ENCODE assay signal across 10 mouse cellular contexts in the genomic region with DNA sequence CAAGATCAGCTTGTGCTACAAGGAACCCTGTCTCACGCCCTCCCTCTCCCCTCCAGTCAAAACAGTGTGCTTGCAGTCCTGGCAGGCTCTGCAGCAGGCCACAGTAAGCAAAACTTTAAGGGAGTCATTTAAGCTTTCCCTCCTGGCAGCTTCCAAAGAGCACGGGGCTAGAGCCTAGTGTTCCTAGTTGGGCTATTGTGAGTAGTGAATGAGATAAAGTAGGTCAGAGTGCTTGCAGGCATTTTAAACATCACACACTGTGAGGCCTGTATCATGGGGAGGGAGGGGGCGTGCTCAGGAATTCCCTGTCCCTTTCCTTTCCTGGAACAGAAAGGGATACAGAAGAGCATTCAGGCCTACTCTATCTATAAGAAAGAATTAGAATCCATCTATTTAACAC. TPM values are rescaled to one million over a fixed set of nuclear protein-coding genes. Genes with fewer than 3 reads are reported as not detected.
DNase-seq lines count a peak whose midpoint lies in the region; ATAC-seq and TF ChIP-seq lines count a peak whose summit lies in the region.
"Had no signal": no experiment of that assay in that cellular context is flagged by ENCODE, and none has a peak within 500 bp of the region (broad histone marks: within the 10 kb centered on the region; RNA-seq: fewer than 3 reads in every experiment).

No protein-coding gene starts in this region.

- no peak for TF ChIP-seq POLR2A in heart, adult 2 months (IDR thresholded peaks at IDR 0.05; ENCODE audit: insufficient read depth, low read depth, low read length)

- no peaks in the 10 kb centered on the region for H3K9me3 ChIP-seq in heart, postnatal 0 days (replicated peaks; ENCODE audit: control insufficient read depth, low read length)
- no peaks in the 10 kb centered on the region for H3K9me3 ChIP-seq in stomach, embryonic 14.5 days (ENCODE audit: control insufficient read depth, low read depth, low read length)

- H3K36me3 ChIP-seq in heart, adult 2 months (ENCODE audit: control insufficient read depth, insufficient read depth, low read length): 0 out of 2 replicates have a peak, but pooled peaks cover 2% of the 10 kb centered on the region
- H3K36me3 ChIP-seq in heart, postnatal 0 days (replicated peaks; ENCODE audit: control insufficient read depth, insufficient read depth, low read length): no peaks in the 10 kb centered on the region
- no peaks in the 10 kb centered on the region for H3K36me3 ChIP-seq in stomach, embryonic 14.5 days (ENCODE audit: control insufficient read depth, insufficient read depth, low read length)

- ATAC-seq in heart, postnatal 0 days (ENCODE audit: insufficient read depth, low read depth): 0 out of 2 replicates have a peak, but pooled peaks have one; percentile 10
- no peak for ATAC-seq in stomach, embryonic 14.5 days (ENCODE audit: insufficient number of reproducible peaks, insufficient read depth, low FRiP score, low read depth)

- no peak overlapping the region for H3K9ac ChIP-seq in heart, adult 2 months (ENCODE audit: low read depth, low read length)
- H3K9ac ChIP-seq in heart, postnatal 0 days (replicated peaks; ENCODE audit: low read depth, low read length): no peak overlapping the region
- H3K9ac ChIP-seq in stomach, embryonic 14.5 days (replicated peaks; ENCODE audit: low read depth, low read length): no peak overlapping the region

- no peak overlapping the region for H3K4me3 ChIP-seq in heart, adult 2 months
- no peak overlapping the region for H3K4me3 ChIP-seq in heart, postnatal 0 days (ENCODE audit: low read depth, low read length)
- no peak overlapping the region for H3K4me3 ChIP-seq in stomach, embryonic 14.5 days (ENCODE audit: low read depth, low read length)

- no peaks in the 10 kb centered on the region for H3K27me3 ChIP-seq in heart, adult 2 months (ENCODE audit: control insufficient read depth, insufficient read depth, low read length)
- no peaks in the 10 kb centered on the region for H3K27me3 ChIP-seq in heart, postnatal 0 days (ENCODE audit: control insufficient read depth, insufficient read depth, low read length)
- H3K27me3 ChIP-seq in stomach, embryonic 14.5 days (ENCODE audit: control insufficient read depth, insufficient read depth, low read length): no peaks in the 10 kb centered on the region

- no peak for DNase-seq in heart, adult 2 months
- DNase-seq in heart, postnatal 25 days (ENCODE audit: low spot score): no peak
- DNase-seq in ovary, adult 18-20 months (ENCODE audit: low spot score): peak; percentile 43
- no peak for DNase-seq in ovary, postnatal 36 days (ENCODE audit: low spot score)
- DNase-seq in heart, postnatal 0 days (ENCODE audit: low spot score): peak; percentile 63
- DNase-seq in ovary, postnatal 14 days (ENCODE audit: low spot score): no peak
- no peak for DNase-seq in kidney, adult 11 months

- peaks cover 2% of the 10 kb centered on the region; the same call in 1 of the 2 replicates for H3K79me2 ChIP-seq in heart, adult 2 months (replicated peaks; ENCODE audit: control insufficient read depth, insufficient read depth, low read length)

- TF ChIP-seq CTCF in heart, adult 2 months (IDR thresholded peaks at IDR 0.05): no peak
- no peak for TF ChIP-seq CTCF in heart, postnatal 0 days (IDR thresholded peaks at IDR 0.05; ENCODE audit: low read depth)

- TF ChIP-seq EP300 in heart, adult 2 months (IDR thresholded peaks at IDR 0.05; ENCODE audit: insufficient read depth, low read depth, low read length): no peak
- TF ChIP-seq EP300 in heart, postnatal 0 days (IDR thresholded peaks at IDR 0.05; ENCODE audit: low read depth): peak; percentile 27; the same call in 1 of the 2 replicates

- WGBS in heart, adult 2 months: 26% methylated on average over 3 of the region's 3 CpGs
- WGBS in heart, postnatal 0 days: 15% methylated on average over 3 of the region's 3 CpGs
- WGBS in stomach, embryonic 14.5 days: 35% methylated on average over 3 of the region's 3 CpGs

- intact Hi-C loops in heart, adult 2 months (cut with DNase I): no loop called here
- intact Hi-C loops in heart, postnatal 25 days (cut with DNase I): no loop called here

- H3K27ac ChIP-seq in heart, adult 2 months: peak overlapping the region; percentile 54
- peak overlapping the region; percentile 79 for H3K27ac ChIP-seq in heart, postnatal 0 days (ENCODE audit: low read depth)
- peak overlapping the region; percentile 70; the same call in 1 of the 2 replicates for H3K27ac ChIP-seq in stomach, embryonic 14.5 days (ENCODE audit: low read length)

- H3K4me2 ChIP-seq in heart, postnatal 0 days (ENCODE audit: low read depth, low read length): no peak overlapping the region
- H3K4me2 ChIP-seq in stomach, embryonic 14.5 days (replicated peaks; ENCODE audit: low read depth, low read length): no peak overlapping the region

- H3K4me1 ChIP-seq in heart, adult 2 months (ENCODE audit: control insufficient read depth, insufficient read depth, low read length): peaks cover 8% of the 10 kb centered on the region
- peaks cover 33% of the 10 kb centered on the region for H3K4me1 ChIP-seq in heart, postnatal 0 days (ENCODE audit: control insufficient read depth, insufficient read depth)
- peaks cover 38% of the 10 kb centered on the region for H3K4me1 ChIP-seq in stomach, embryonic 14.5 days (ENCODE audit: control insufficient read depth, insufficient read depth, low read length)

RNA-seq across cellular contexts. Expression of gene Gna13, which starts 4.1 kb away (rescaled TPM):
- 10 to 100 TPM; 30.8 to 30.9 TPM for total RNA-seq in heart, adult 2 months (2021)
- 12.7 and 21.1 TPM in 2 replicates for polyA plus RNA-seq in heart, adult 2 months (2012; rRNA removed)
- 10 to 100 TPM; 30.3 to 30.6 TPM for total RNA-seq in heart, postnatal 25 days (2021)
- 42.3 and 42.7 TPM in 2 replicates for total RNA-seq in heart, postnatal 0 days (2014; rRNA removed; ENCODE audit: low replicate concordance)
- polyA plus RNA-seq in heart, postnatal 0 days (2015; fragmentation: Nextera tagmentation; extraction: Ambion mirVana): 25.5 and 28.0 TPM in 2 replicates
- 34.0 and 35.7 TPM in 2 replicates for polyA plus RNA-seq in stomach, embryonic 14.5 days (2014; fragmentation: Nextera tagmentation; extraction: Ambion mirVana)

RNA-seq across cellular contexts. Expression of gene 9930022D16Rik, which starts 55.2 kb away (rescaled TPM):
- total RNA-seq in heart, adult 2 months (2021): not detected
- polyA plus RNA-seq in heart, adult 2 months (2012; rRNA removed): not detected in 2 replicates
- total RNA-seq in heart, postnatal 25 days (2021): not detected
- total RNA-seq in heart, postnatal 0 days (2014; rRNA removed; ENCODE audit: low replicate concordance): not detected in 2 replicates
- polyA plus RNA-seq in heart, postnatal 0 days (2015; fragmentation: Nextera tagmentation; extraction: Ambion mirVana): not detected in 2 replicates
- not detected in 2 replicates for polyA plus RNA-seq in stomach, embryonic 14.5 days (2014; fragmentation: Nextera tagmentation; extraction: Ambion mirVana)
- total RNA-seq: common myeloid progenitor, adult 5-6 weeks had no signal
- polyA plus RNA-seq: large intestine, adult 2 months had no signal

Comparison
In these comparisons a context has a peak if more than half of its experiments do, and no peak if none do; other contexts are left out.
1. DNase-seq: peak in ovary, adult 18-20 months (single experiment) and heart, postnatal 0 days (single experiment); none in heart, adult 2 months (0 of 2), heart, postnatal 25 days (single experiment), ovary, postnatal 36 days (single experiment), ovary, postnatal 14 days (single experiment) and kidney, adult 11 months (single experiment).
2. Peak in every context shown above with its lines, with median percentiles within 50 percentile points of each other: H3K27ac ChIP-seq.